7 mouse cellular contexts compared by ENCODE assay signal in genomic region chr11:84429581-84429980, GRCm38 (mm10).
DNase-seq lines count a peak whose midpoint lies in the region; ATAC-seq and TF ChIP-seq lines count a peak whose summit lies in the region.

No protein-coding gene starts in this region.

- ATAC-seq in embryonic facial prominence, embryonic 11.5 days (replicated peaks; ENCODE audit: insufficient number of reproducible peaks, low FRiP score, low TSS enrichment, low read depth) = peak; percentile 59; the same call in 1 of the 2 replicates
- 0 out of 2 replicates have a peak, but pooled peaks have one; percentile 28 for ATAC-seq in intestine, embryonic 15.5 days
- no peak for ATAC-seq in liver, postnatal 0 days

- no peak overlapping the region for H3K9ac ChIP-seq in embryonic facial prominence, embryonic 11.5 days (replicated peaks; ENCODE audit: low read length)
- no peak overlapping the region for H3K9ac ChIP-seq in intestine, embryonic 15.5 days
- H3K9ac ChIP-seq in liver, postnatal 0 days (replicated peaks) = no peak overlapping the region

- no peak for TF ChIP-seq EP300 in liver, postnatal 0 days (IDR thresholded peaks at IDR 0.05; ENCODE audit: low read depth)

- no peaks in the 10 kb centered on the region for H3K9me3 ChIP-seq in embryonic facial prominence, embryonic 11.5 days (replicated peaks; ENCODE audit: control insufficient read depth, low read length)
- H3K9me3 ChIP-seq in intestine, embryonic 15.5 days = no peaks in the 10 kb centered on the region
- H3K9me3 ChIP-seq in liver, postnatal 0 days (ENCODE audit: low read length) = no peaks in the 10 kb centered on the region

- no peak overlapping the region for H3K4me3 ChIP-seq in embryonic facial prominence, embryonic 11.5 days (ENCODE audit: low read depth, low read length)
- H3K4me3 ChIP-seq in intestine, embryonic 15.5 days (replicated peaks) = no peak overlapping the region
- H3K4me3 ChIP-seq in liver, postnatal 0 days (ENCODE audit: low read depth, low read length) = no peak overlapping the region
- H3K4me3 ChIP-seq in olfactory bulb, adult 2 months (ENCODE audit: insufficient read depth, low read depth, low read length) = no peak overlapping the region

- no peaks in the 10 kb centered on the region for H3K27me3 ChIP-seq in embryonic facial prominence, embryonic 11.5 days (ENCODE audit: control insufficient read depth, insufficient read depth, low read length)
- no peaks in the 10 kb centered on the region for H3K27me3 ChIP-seq in intestine, embryonic 15.5 days (replicated peaks)
- no peaks in the 10 kb centered on the region for H3K27me3 ChIP-seq in liver, postnatal 0 days (ENCODE audit: insufficient read depth, low read length)

- WGBS in embryonic facial prominence, embryonic 11.5 days = 32% methylated on average over 1 of the region's 1 CpGs
- 59% methylated on average over 1 of the region's 1 CpGs for WGBS in intestine, embryonic 15.5 days
- 88% methylated on average over 1 of the region's 1 CpGs for WGBS in liver, postnatal 0 days (ENCODE audit: insufficient replicate concordance)
- WGBS in olfactory bulb, adult 2 months = 77% methylated on average over 1 of the region's 1 CpGs

- H3K27ac ChIP-seq in embryonic facial prominence, embryonic 11.5 days (replicated peaks; ENCODE audit: low read depth, low read length) = no peak overlapping the region
- H3K27ac ChIP-seq in intestine, embryonic 15.5 days = no peak overlapping the region
- H3K27ac ChIP-seq in liver, postnatal 0 days (ENCODE audit: low read depth) = no peak overlapping the region
- no peak overlapping the region for H3K27ac ChIP-seq in olfactory bulb, adult 2 months (ENCODE audit: insufficient read depth, low read depth, low read length)

- no peak for TF ChIP-seq POLR2A in olfactory bulb, adult 2 months (IDR thresholded peaks at IDR 0.05; ENCODE audit: insufficient read depth, low read depth, low read length)

- H3K4me2 ChIP-seq in embryonic facial prominence, embryonic 11.5 days (ENCODE audit: low read depth, low read length) = no peak overlapping the region
- H3K4me2 ChIP-seq in intestine, embryonic 15.5 days (replicated peaks) = no peak overlapping the region
- H3K4me2 ChIP-seq in liver, postnatal 0 days (ENCODE audit: low read depth, low read length) = no peak overlapping the region

- peak; percentile 87 for TF ChIP-seq CTCF in liver, postnatal 0 days (IDR thresholded peaks at IDR 0.05; ENCODE audit: low read depth)
- 0 out of 2 replicates have a peak, but pooled peaks have one; percentile 7 for TF ChIP-seq CTCF in olfactory bulb, adult 2 months (IDR thresholded peaks at IDR 0.05; ENCODE audit: insufficient read depth, low read depth, low read length)

- DNase-seq in urinary bladder, postnatal 25 days (ENCODE audit: low spot score) = peak; percentile 4
- no peak for DNase-seq in urinary bladder, postnatal 36 days (ENCODE audit: low spot score in 2 of 2)
- DNase-seq in adrenal gland, postnatal 10 days = peak; percentile 32
- peak; percentile 78 for DNase-seq in embryonic facial prominence, embryonic 11.5 days (ENCODE audit: low spot score)
- DNase-seq in liver, postnatal 0 days = no peak

- H3K4me1 ChIP-seq in embryonic facial prominence, embryonic 11.5 days (ENCODE audit: control insufficient read depth, insufficient read depth, low read length) = no peaks in the 10 kb centered on the region
- H3K4me1 ChIP-seq in intestine, embryonic 15.5 days (replicated peaks) = peaks cover 11% of the 10 kb centered on the region
- no peaks in the 10 kb centered on the region for H3K4me1 ChIP-seq in liver, postnatal 0 days (ENCODE audit: insufficient read depth)
- H3K4me1 ChIP-seq in olfactory bulb, adult 2 months (ENCODE audit: control insufficient read depth, insufficient read depth, low read length) = peaks cover 3% of the 10 kb centered on the region; the same call in 1 of the 2 replicates

- H3K36me3 ChIP-seq in embryonic facial prominence, embryonic 11.5 days (replicated peaks; ENCODE audit: control insufficient read depth, insufficient read depth, low read depth, low read length) = no peaks in the 10 kb centered on the region
- peaks cover 4% of the 10 kb centered on the region; the same call in 1 of the 2 replicates for H3K36me3 ChIP-seq in intestine, embryonic 15.5 days
- peaks cover 2% of the 10 kb centered on the region; the same call in 1 of the 2 replicates for H3K36me3 ChIP-seq in liver, postnatal 0 days (replicated peaks; ENCODE audit: insufficient read depth, low read length)

Comparison
In these comparisons a context has a peak if more than half of its experiments do, and no peak if none do; other contexts are left out.
1. DNase-seq: peak in urinary bladder, postnatal 25 days (single experiment), adrenal gland, postnatal 10 days (single experiment) and embryonic facial prominence, embryonic 11.5 days (single experiment); none in urinary bladder, postnatal 36 days (0 of 2) and liver, postnatal 0 days (single experiment).